Mouse (Mus musculus) thymus, postnatal 25 days (tissue): Measurements from ENCODE around the gene Myod1.

ENCODE experiments used
- DNase-seq: peaks from one replicate; pipeline ENCODE4 v3.0.0; 2022

Myod1 gene

GRCm38 (mm10) chr7:46393116-46393515 is 16.8 kb downstream of the Myod1 start:
- peak; percentile 84 for DNase-seq

- no peak for DNase-seq
These were observed 17.6 kb downstream of the Myod1 start for GRCm38 (mm10) chr7:46393718-46394511.

GRCm38 (mm10) chr7:46394933-46395332 is 18.7 kb downstream of the Myod1 start:
- DNase-seq, result no peak

- no peak for DNase-seq
These were observed 19.3 kb downstream of the Myod1 start for GRCm38 (mm10) chr7:46395571-46395970.

- peak; percentile 67 for DNase-seq
These were observed 20.1 kb downstream of the Myod1 start, which contains the start of gene Kcnc1 for GRCm38 (mm10) chr7:46396231-46396927. Kcnc1 (plus strand) TSS chr7:46396497.

GRCm38 (mm10) chr7:46396928-46397731 is 20.9 kb downstream of the Myod1 start:
- DNase-seq, result peak; percentile 20

- no peak for DNase-seq
These were observed 21.6 kb downstream of the Myod1 start for GRCm38 (mm10) chr7:46397732-46398333.

- DNase-seq, result no peak
These were observed 22.3 kb downstream of the Myod1 start for GRCm38 (mm10) chr7:46398612-46399011.

GRCm38 (mm10) chr7:46399676-46400075 is 23.4 kb downstream of the Myod1 start:
- DNase-seq, result no peak

GRCm38 (mm10) chr7:46400346-46400745 is 24.1 kb downstream of the Myod1 start:
- no peak for DNase-seq

GRCm38 (mm10) chr7:46401371-46402180 is 25.3 kb downstream of the Myod1 start:
- DNase-seq, result no peak

GRCm38 (mm10) chr7:46403616-46404485 is 27.6 kb downstream of the Myod1 start:
- DNase-seq, result no peak

- no peak for DNase-seq
These were observed 28.5 kb downstream of the Myod1 start for GRCm38 (mm10) chr7:46404756-46405155.

GRCm38 (mm10) chr7:46408606-46409005 is 32.3 kb downstream of the Myod1 start:
- DNase-seq, result no peak

GRCm38 (mm10) chr7:46409204-46409789 is 33.0 kb downstream of the Myod1 start:
- no peak for DNase-seq

- no peak for DNase-seq
These were observed 34.5 kb downstream of the Myod1 start for GRCm38 (mm10) chr7:46410727-46411126.

- DNase-seq, result no peak
These were observed 36.5 kb downstream of the Myod1 start for GRCm38 (mm10) chr7:46412823-46413222.

- no peak for DNase-seq
These were observed 37.9 kb downstream of the Myod1 start for GRCm38 (mm10) chr7:46413959-46414725.

- DNase-seq, result no peak
These were observed 39.6 kb downstream of the Myod1 start for GRCm38 (mm10) chr7:46415818-46416425.
